Mouse (Mus musculus) heart, adult 2 months (tissue): ENCODE results near the gene Slc25a11. TPM values are rescaled to one million over a fixed set of nuclear protein-coding genes. Genes with fewer than 3 reads are reported as not detected.
A peak's percentile ranks its signal among the peaks of the same experiment; 100 is the strongest.

Experiments used
- DNase-seq, 2 experiments: peaks; one replicate each; pipeline ENCODE4 v3.0.0; 2021
- H3K27ac ChIP-seq: fragments of 200-600 bp; 2 replicates; pipeline ENCODE4 v1.8.1; 2022
- H3K27me3 ChIP-seq: fragments of 200-500 bp; 2 replicates; pipeline ENCODE4 v1.6.1; 2012; ENCODE audit warnings: mild to moderate bottlenecking, low read length, inconsistent platforms, mixed read lengths; ENCODE audit not compliant: control insufficient read depth, insufficient read depth
- H3K36me3 ChIP-seq: fragments of 200-500 bp; 2 replicates; pipeline ENCODE4 v1.6.1; 2012; ENCODE audit warnings: low read length, inconsistent platforms; ENCODE audit not compliant: control insufficient read depth, insufficient read depth
- H3K4me1 ChIP-seq: fragments of 200-500 bp; 2 replicates; pipeline ENCODE4 v1.6.1; 2011; ENCODE audit warnings: low read length; ENCODE audit not compliant: control insufficient read depth, insufficient read depth
- H3K4me3 ChIP-seq: fragments of 200-600 bp; 2 replicates; pipeline ENCODE4 v1.8.1; 2022
- H3K79me2 ChIP-seq: fragments of 200-500 bp; replicated peaks from 2 replicates; pipeline ENCODE4 v1.6.1; 2012; ENCODE audit warnings: mild to moderate bottlenecking, inconsistent platforms, low read length, moderate library complexity, mixed read lengths; ENCODE audit not compliant: control insufficient read depth, insufficient read depth
- H3K9ac ChIP-seq: fragments of 200-500 bp; 2 replicates; pipeline ENCODE4 v1.6.1; 2012; ENCODE audit warnings: low read depth, mild to moderate bottlenecking, control low read depth, inconsistent platforms, low read length, mixed read lengths
- CTCF ChIP-seq: fragments of 200-600 bp; IDR thresholded peaks from 2 replicates; pipeline ENCODE4 v1.8.1; 2022; ENCODE audit warnings: antibody characterized with exemption, mild to moderate bottlenecking, moderate library complexity
- EP300 ChIP-seq: fragments of 200-500 bp; IDR thresholded peaks from 2 replicates; pipeline ENCODE4 v1.6.1; 2011; ENCODE audit warnings: low read depth, low read length, control low read depth; ENCODE audit not compliant: insufficient read depth
- POLR2A ChIP-seq: fragments of 200-500 bp; IDR thresholded peaks from 2 replicates; pipeline ENCODE4 v1.6.1; 2011; ENCODE audit warnings: mild to moderate bottlenecking, low read depth, low read length, control low read depth; ENCODE audit not compliant: insufficient read depth
- WGBS: fragments of 180-500 bp; shearing (Covaris S2); methylation state at CpG from one replicate; pipeline ENCODE4 v1.1.7; 2018; 5-methylcytosine and 5-hydroxymethylcytosine counted together
- intact Hi-C: fragments of 180-260 bp; cut with DNase I; formaldehyde crosslinking; loops from one replicate; pipeline ENCODE4 v1.15.1; 2025
- polyA plus RNA-seq: library from polyadenylated mRNA; depleted of rRNA; stranded (reverse); fragments of >200 nt; gene quantifications from 2 replicates; pipeline ENCODE4 v1.2.3, GENCODE M21; 2012
- total RNA-seq, 2 experiments: library from RNA; stranded (reverse); gene quantifications; 2 replicates each; pipeline ENCODE4 v1.2.3; 2021

Gene Slc25a11
- total and polyA plus RNA-seq, 3 experiments, result 532 to 632 (median 626) TPM

- H3K79me2 ChIP-seq, result peaks cover 4% of the 10 kb centered on the region
- H3K36me3 ChIP-seq, result peaks cover 19% of the 10 kb centered on the region
- WGBS, result 1% methylated on average over 48 of the region's 48 CpGs
- intact Hi-C loops, result loop anchor here (2.0 kb wide), 1 partner anchor 14 kb away; the partner anchor contains the start of gene Spag7
- peaks cover 3% of the 10 kb centered on the region; the same call in 1 of the 2 replicates for H3K4me1 ChIP-seq
- peak; percentile 89 to 90 for DNase-seq
- H3K27me3 ChIP-seq, result no peaks in the 10 kb centered on the region
- H3K9ac ChIP-seq, result peak overlapping the region; percentile 77
- peak overlapping the region; percentile 99 for H3K27ac ChIP-seq
- peak overlapping the region; percentile 100 for H3K4me3 ChIP-seq
- TF ChIP-seq CTCF (no peak), POLR2A (peak; percentile 79), EP300 (0 out of 2 replicates have a peak, but pooled peaks have one; percentile 55)
Observed at GRCm38 (mm10) chr11:70654923-70655570, 7.8 kb upstream of the Slc25a11 start.

- peaks cover 22% of the 10 kb centered on the region for H3K36me3 ChIP-seq
- peaks cover 3% of the 10 kb centered on the region; the same call in 1 of the 2 replicates for H3K4me1 ChIP-seq
- peak within 1 kb of the TSS; percentile 99 for H3K27ac ChIP-seq
- intact Hi-C loops, result loop anchor here (2.0 kb wide), 1 partner anchor 14 kb away; the partner anchor contains the start of gene Spag7
- peaks cover 4% of the 10 kb centered on the region for H3K79me2 ChIP-seq
- under 1% methylated on average over 56 of the region's 61 CpGs for WGBS
- peak within 1 kb of the TSS; percentile 100 for H3K4me3 ChIP-seq
- TF ChIP-seq POLR2A (peak; percentile 86), CTCF (no peak)
- H3K9ac ChIP-seq, result peak within 1 kb of the TSS; percentile 98
- peak; percentile 82 to 85 for DNase-seq
- no peaks in the 10 kb centered on the region for H3K27me3 ChIP-seq
Observed at GRCm38 (mm10) chr11:70654198-70654922, 7.1 kb upstream of the Slc25a11 start, which contains the start of gene Pfn1. Gene Pfn1 (minus strand): TSS chr11:70654644.

DNA sequence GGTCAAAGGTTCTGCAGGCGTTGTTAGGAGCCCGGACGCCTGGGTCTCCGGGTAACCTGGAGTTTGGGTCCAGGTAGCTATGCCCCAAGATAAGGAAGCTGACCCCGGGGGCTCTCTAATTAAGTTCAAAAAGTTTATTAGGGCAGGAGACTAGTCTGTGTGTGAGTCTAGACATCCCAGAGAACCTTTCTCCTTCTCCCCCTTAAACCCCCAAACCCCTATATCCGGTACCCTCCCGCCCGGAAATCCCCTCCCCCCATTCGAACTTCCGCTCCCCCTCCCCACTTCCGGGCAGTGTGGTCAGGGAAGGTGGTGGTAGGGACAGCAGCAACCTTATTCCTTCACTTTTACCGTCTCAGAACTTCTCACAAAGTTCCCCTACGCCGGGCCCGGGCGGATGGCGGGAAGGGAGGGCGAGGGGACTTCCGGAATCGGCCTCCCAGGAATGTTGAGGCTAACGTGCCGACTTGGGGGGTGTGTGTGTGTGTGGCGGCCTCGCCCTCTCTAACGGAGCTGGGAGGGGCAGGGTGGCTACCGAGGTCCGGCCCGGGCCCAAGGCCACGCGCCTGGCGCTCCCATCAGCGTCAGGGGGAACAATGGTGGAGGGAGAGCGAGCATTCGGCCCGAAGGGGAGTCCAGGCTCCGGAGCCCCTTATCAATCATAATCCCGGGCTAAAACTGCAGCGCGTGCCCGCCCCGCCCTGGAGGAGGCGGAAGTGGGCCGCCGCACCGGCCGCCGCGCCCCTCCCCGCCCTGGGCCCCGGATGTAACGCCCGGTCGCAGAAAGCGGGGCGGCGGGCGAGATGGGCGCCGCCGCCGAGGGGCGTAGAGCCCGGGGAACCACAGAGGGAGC is 6.3 kb upstream of the Slc25a11 start:
- Histone ChIP-seq H3K9ac (peak overlapping the region; percentile 98), H3K36me3 (peaks cover 25% of the 10 kb centered on the region), H3K27ac (peak overlapping the region; percentile 99), H3K27me3 (no peaks in the 10 kb centered on the region), H3K79me2 (peaks cover 4% of the 10 kb centered on the region), H3K4me3 (peak overlapping the region; percentile 100), H3K4me1 (peaks cover 4% of the 10 kb centered on the region)
- under 1% methylated on average over 63 of the region's 63 CpGs for WGBS
- peak; percentile 86 for DNase-seq
- intact Hi-C loops, result loop anchor here (2.0 kb wide), 1 partner anchor 15 kb away; the partner anchor contains the start of gene Spag7
- TF ChIP-seq EP300 (no peak), POLR2A (peak; percentile 54; the same call in 1 of the 2 replicates)

GRCm38 (mm10) chr11:70652884-70653344 is 5.6 kb upstream of the Slc25a11 start:
- peak in 1 of 2 experiments; percentile 4 for DNase-seq
- Histone ChIP-seq H3K4me1 (peaks cover 5% of the 10 kb centered on the region), H3K36me3 (peaks cover 29% of the 10 kb centered on the region), H3K27me3 (no peaks in the 10 kb centered on the region), H3K4me3 (peak overlapping the region; percentile 100), H3K9ac (peak overlapping the region; percentile 15; the same call in 1 of the 2 replicates), H3K79me2 (peaks cover 5% of the 10 kb centered on the region), H3K27ac (peak overlapping the region; percentile 99)
- TF ChIP-seq CTCF (no peak), EP300 (no peak), POLR2A (no peak)
- intact Hi-C loops, result no loop called here
- WGBS, result 17% methylated on average over 6 of the region's 6 CpGs

- Histone ChIP-seq H3K9ac (no peak overlapping the region), H3K36me3 (peaks cover 29% of the 10 kb centered on the region), H3K27me3 (no peaks in the 10 kb centered on the region), H3K4me3 (peak overlapping the region; percentile 100), H3K79me2 (peaks cover 8% of the 10 kb centered on the region), H3K27ac (peak overlapping the region; percentile 99), H3K4me1 (peaks cover 6% of the 10 kb centered on the region)
- intact Hi-C loops, result no loop called here
- no peak for TF ChIP-seq CTCF
- TF ChIP-seq POLR2A, result no peak; the same call in 1 of the 2 replicates
- TF ChIP-seq EP300, result no peak
- WGBS, result 26% methylated on average over 12 of the region's 12 CpGs
- peak; percentile 16 to 26 for DNase-seq
Observed at GRCm38 (mm10) chr11:70652029-70652883, 5.0 kb upstream of the Slc25a11 start.
